Comparison of ENCODE assay signal across 33 mouse cellular contexts in the genomic region with DNA sequence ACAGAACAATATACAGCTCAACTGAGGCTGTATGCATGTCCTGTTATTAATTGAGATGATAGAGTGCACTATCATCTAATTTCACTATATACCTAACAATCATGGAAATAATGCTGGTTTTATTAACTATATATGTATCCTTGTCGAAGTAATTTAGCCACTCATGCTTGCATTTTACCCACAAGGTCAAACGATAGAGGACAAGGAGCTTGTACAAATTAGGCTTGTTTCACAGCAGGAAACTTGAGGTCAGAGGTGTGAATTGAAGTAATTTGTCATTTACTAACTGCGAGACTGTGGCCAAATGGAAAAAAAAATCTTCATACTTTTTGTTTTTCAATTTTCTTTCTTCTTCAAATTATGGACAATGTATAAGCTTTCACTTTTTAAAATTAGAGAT. TPM values are rescaled to one million over a fixed set of nuclear protein-coding genes. Genes with fewer than 3 reads are reported as not detected.
DNase-seq lines count a peak whose midpoint lies in the region; ATAC-seq and TF ChIP-seq lines count a peak whose summit lies in the region.
"Had no signal": no experiment of that assay in that cellular context is flagged by ENCODE, and none has a peak within 500 bp of the region (broad histone marks: within the 10 kb centered on the region; RNA-seq: fewer than 3 reads in every experiment).

No protein-coding gene starts in this region.

- peak overlapping the region; percentile 11; the same call in 1 of the 2 replicates for H3K4me2 ChIP-seq in heart, embryonic 15.5 days
- H3K4me2 ChIP-seq in kidney, postnatal 0 days (ENCODE audit: low read length): peak overlapping the region; percentile 3; the same call in 1 of the 2 replicates
- H3K4me2 ChIP-seq in midbrain, embryonic 11.5 days: no peak overlapping the region
- no peak overlapping the region for H3K4me2 ChIP-seq in midbrain, embryonic 15.5 days
- H3K4me2 ChIP-seq: hindbrain, embryonic 12.5 days; limb, embryonic 15.5 days; liver, embryonic 13.5 days; neural tube, embryonic 12.5 days had no signal

- H3K27ac ChIP-seq in heart, embryonic 15.5 days: no peak overlapping the region
- no peak overlapping the region for H3K27ac ChIP-seq in kidney, postnatal 0 days
- H3K27ac ChIP-seq in midbrain, embryonic 11.5 days (ENCODE audit: low read depth, low read length): no peak overlapping the region
- H3K27ac ChIP-seq in midbrain, embryonic 15.5 days: no peak overlapping the region
- H3K27ac ChIP-seq: hindbrain, embryonic 12.5 days; hindbrain, postnatal 0 days; kidney, embryonic 15.5 days; limb, embryonic 10.5 days; limb, embryonic 15.5 days; liver, embryonic 13.5 days; midbrain, embryonic 10.5 days; neural tube, embryonic 12.5 days had no signal

- H3K36me3 ChIP-seq in heart, embryonic 15.5 days: no peaks in the 10 kb centered on the region
- no peaks in the 10 kb centered on the region for H3K36me3 ChIP-seq in kidney, postnatal 0 days (ENCODE audit: insufficient read depth, low read length)
- no peaks in the 10 kb centered on the region for H3K36me3 ChIP-seq in midbrain, embryonic 11.5 days (ENCODE audit: control insufficient read depth, insufficient read depth, low read length)
- H3K36me3 ChIP-seq in midbrain, embryonic 15.5 days (replicated peaks): no peaks in the 10 kb centered on the region
- H3K36me3 ChIP-seq: hindbrain, embryonic 12.5 days; kidney, embryonic 15.5 days; limb, embryonic 10.5 days; limb, embryonic 15.5 days; liver, embryonic 13.5 days; midbrain, embryonic 10.5 days; neural tube, embryonic 12.5 days had no signal

- no peak overlapping the region for H3K9ac ChIP-seq in heart, embryonic 15.5 days
- no peak overlapping the region for H3K9ac ChIP-seq in kidney, postnatal 0 days (ENCODE audit: low read depth, low read length)
- H3K9ac ChIP-seq in midbrain, embryonic 11.5 days (ENCODE audit: low read length): no peak overlapping the region
- H3K9ac ChIP-seq in midbrain, embryonic 15.5 days: no peak overlapping the region
- H3K9ac ChIP-seq: hindbrain, embryonic 12.5 days; kidney, embryonic 15.5 days; limb, embryonic 15.5 days; liver, embryonic 13.5 days; neural tube, embryonic 12.5 days had no signal

- no peak overlapping the region for H3K4me3 ChIP-seq in heart, embryonic 15.5 days
- H3K4me3 ChIP-seq in kidney, postnatal 0 days (replicated peaks; ENCODE audit: low read depth, low read length): no peak overlapping the region
- H3K4me3 ChIP-seq in midbrain, embryonic 11.5 days (ENCODE audit: low read depth, low read length): no peak overlapping the region
- H3K4me3 ChIP-seq in midbrain, embryonic 15.5 days: no peak overlapping the region
- H3K4me3 ChIP-seq: erythroblast, embryonic 14.5 days; hindbrain, embryonic 12.5 days; kidney, embryonic 15.5 days; limb, embryonic 10.5 days; limb, embryonic 15.5 days; liver, embryonic 13.5 days; midbrain, embryonic 10.5 days; myocyte; neural tube, embryonic 12.5 days had no signal

- H3K4me1 ChIP-seq in heart, embryonic 15.5 days (replicated peaks): peaks cover 41% of the 10 kb centered on the region
- H3K4me1 ChIP-seq in kidney, postnatal 0 days (replicated peaks; ENCODE audit: insufficient read depth, low read length): no peaks in the 10 kb centered on the region
- H3K4me1 ChIP-seq in midbrain, embryonic 11.5 days (ENCODE audit: control insufficient read depth, insufficient read depth, low read length): peaks cover 5% of the 10 kb centered on the region; the same call in 1 of the 2 replicates
- peaks cover 13% of the 10 kb centered on the region for H3K4me1 ChIP-seq in midbrain, embryonic 15.5 days

- TF ChIP-seq CTCF in kidney, postnatal 0 days (IDR thresholded peaks at IDR 0.05; ENCODE audit: low read depth): no peak

- ATAC-seq in heart, embryonic 15.5 days (replicated peaks; ENCODE audit: insufficient number of reproducible peaks, insufficient read depth, low FRiP score, low read depth): no peak
- no peak for ATAC-seq in kidney, postnatal 0 days (replicated peaks; ENCODE audit: low FRiP score, low read depth)
- no peak for ATAC-seq in midbrain, embryonic 11.5 days (ENCODE audit: low FRiP score)
- ATAC-seq in midbrain, embryonic 15.5 days (replicated peaks): no peak
- ATAC-seq: forebrain, embryonic 16.5 days; hindbrain, postnatal 0 days; intestine, embryonic 16.5 days; lung, postnatal 0 days had no signal

- no peaks in the 10 kb centered on the region for H3K27me3 ChIP-seq in heart, embryonic 15.5 days
- H3K27me3 ChIP-seq in kidney, postnatal 0 days (ENCODE audit: insufficient read depth, low read length): no peaks in the 10 kb centered on the region
- peaks cover 17% of the 10 kb centered on the region for H3K27me3 ChIP-seq in midbrain, embryonic 11.5 days (ENCODE audit: control insufficient read depth, insufficient read depth, low read length)
- H3K27me3 ChIP-seq in midbrain, embryonic 15.5 days (replicated peaks): peaks cover 25% of the 10 kb centered on the region
- H3K27me3 ChIP-seq: kidney, embryonic 15.5 days; limb, embryonic 15.5 days had no signal

- 73% methylated on average over 3 of the region's 3 CpGs for WGBS in heart, embryonic 15.5 days
- 54% methylated on average over 3 of the region's 3 CpGs for WGBS in kidney, postnatal 0 days
- WGBS in midbrain, embryonic 11.5 days: 85% methylated on average over 3 of the region's 3 CpGs
- WGBS in midbrain, embryonic 15.5 days: 88% methylated on average over 3 of the region's 3 CpGs

- no peaks in the 10 kb centered on the region for H3K9me3 ChIP-seq in heart, embryonic 15.5 days (replicated peaks)
- no peaks in the 10 kb centered on the region for H3K9me3 ChIP-seq in kidney, postnatal 0 days (replicated peaks; ENCODE audit: low read length)
- H3K9me3 ChIP-seq in midbrain, embryonic 11.5 days (ENCODE audit: control insufficient read depth, low read length): no peaks in the 10 kb centered on the region
- no peaks in the 10 kb centered on the region for H3K9me3 ChIP-seq in midbrain, embryonic 15.5 days
- H3K9me3 ChIP-seq: hindbrain, embryonic 12.5 days; kidney, embryonic 15.5 days; limb, embryonic 10.5 days; limb, embryonic 15.5 days; liver, embryonic 13.5 days; midbrain, embryonic 10.5 days; neural tube, embryonic 12.5 days had no signal

- intact Hi-C loops in heart, postnatal 36 days (cut with DNase I): loop anchor here (5.0 kb wide), 1 partner anchor 76 kb away; no protein-coding TSS in a partner anchor

- DNase-seq in heart, postnatal 36 days: no peak
- no peak for DNase-seq in kidney, postnatal 0 days (ENCODE audit: low spot score)
- DNase-seq in kidney, adult 11 months: no peak
- DNase-seq in midbrain, embryonic 11.5 days (ENCODE audit: low spot score, missing footprints): peak; percentile 61
- DNase-seq in layer of hippocampus, adult 9-10 months (ENCODE audit: low spot score): no peak
- DNase-seq: adrenal gland, adult 2 months; adrenal gland, postnatal 36 days; B cell, adult 2 months; cerebellum, adult 2 months; cerebellum, postnatal 14 days; gastrocnemius, postnatal 10 days; heart, postnatal 14 days; layer of hippocampus, adult 9-11 months; liver, embryonic 13.5 days; right cerebral cortex, adult 18-20 months; spleen, adult 18-20 months; thymus, adult 2 months; thymus, postnatal 4 days had no signal

RNA-seq across cellular contexts. Expression of a gene that starts 3.5 kb away (rescaled TPM):
- 6.0 and 8.9 TPM in 2 replicates for polyA plus RNA-seq in heart, embryonic 15.5 days (2015; fragmentation: Nextera tagmentation; extraction: Ambion mirVana)
- total RNA-seq in heart, postnatal 36 days (2021): 10 to 100 TPM; 10.5 to 11.9 TPM
- polyA plus RNA-seq in kidney, postnatal 0 days (2015; fragmentation: Nextera tagmentation; extraction: Ambion mirVana): 12.1 and 15.3 TPM in 2 replicates
- 3.2 and 3.6 TPM in 2 replicates for polyA plus RNA-seq in midbrain, embryonic 11.5 days (2014; fragmentation: Nextera tagmentation; extraction: Ambion mirVana)
- 2.2 and 2.7 TPM in 2 replicates for polyA plus RNA-seq in midbrain, embryonic 15.5 days (2015; fragmentation: Nextera tagmentation; extraction: Ambion mirVana)
- total RNA-seq: hindbrain, postnatal 0 days; midbrain, postnatal 0 days had no signal

RNA-seq across cellular contexts. Expression of a gene that starts 3.5 kb away (rescaled TPM):
- 23.5 and 25.6 TPM in 2 replicates for polyA plus RNA-seq in heart, embryonic 15.5 days (2015; fragmentation: Nextera tagmentation; extraction: Ambion mirVana)
- total RNA-seq in heart, postnatal 36 days (2021): 10 to 100 TPM; 38.2 to 42.4 TPM
- 27.1 and 29.4 TPM in 2 replicates for polyA plus RNA-seq in kidney, postnatal 0 days (2015; fragmentation: Nextera tagmentation; extraction: Ambion mirVana)
- polyA plus RNA-seq in midbrain, embryonic 11.5 days (2014; fragmentation: Nextera tagmentation; extraction: Ambion mirVana): 5.4 and 6.3 TPM in 2 replicates
- polyA plus RNA-seq in midbrain, embryonic 15.5 days (2015; fragmentation: Nextera tagmentation; extraction: Ambion mirVana): 7.2 and 7.6 TPM in 2 replicates
- polyA plus RNA-seq: erythroblast, embryonic 14.5 days had no signal

RNA-seq across cellular contexts. Expression of a gene that starts 8.2 kb away (rescaled TPM):
- polyA plus RNA-seq in heart, embryonic 15.5 days (2015; fragmentation: Nextera tagmentation; extraction: Ambion mirVana): 4.7 and 5.5 TPM in 2 replicates
- total RNA-seq in heart, postnatal 36 days (2021): 10 to 100 TPM; 17.2 to 17.8 TPM
- 8.4 and 9.9 TPM in 2 replicates for polyA plus RNA-seq in kidney, postnatal 0 days (2015; fragmentation: Nextera tagmentation; extraction: Ambion mirVana)
- polyA plus RNA-seq in midbrain, embryonic 11.5 days (2014; fragmentation: Nextera tagmentation; extraction: Ambion mirVana): 6.7 and 7.4 TPM in 2 replicates
- 4.1 and 4.7 TPM in 2 replicates for polyA plus RNA-seq in midbrain, embryonic 15.5 days (2015; fragmentation: Nextera tagmentation; extraction: Ambion mirVana)

Comparison
In these comparisons a context has a peak if more than half of its experiments do, and no peak if none do; other contexts are left out.
1. H3K4me2 ChIP-seq: peak in heart, embryonic 15.5 days (single experiment) and kidney, postnatal 0 days (single experiment); none in midbrain, embryonic 11.5 days (single experiment) and midbrain, embryonic 15.5 days (single experiment).